8 mouse cellular contexts compared by ENCODE assay signal in the genomic region with DNA sequence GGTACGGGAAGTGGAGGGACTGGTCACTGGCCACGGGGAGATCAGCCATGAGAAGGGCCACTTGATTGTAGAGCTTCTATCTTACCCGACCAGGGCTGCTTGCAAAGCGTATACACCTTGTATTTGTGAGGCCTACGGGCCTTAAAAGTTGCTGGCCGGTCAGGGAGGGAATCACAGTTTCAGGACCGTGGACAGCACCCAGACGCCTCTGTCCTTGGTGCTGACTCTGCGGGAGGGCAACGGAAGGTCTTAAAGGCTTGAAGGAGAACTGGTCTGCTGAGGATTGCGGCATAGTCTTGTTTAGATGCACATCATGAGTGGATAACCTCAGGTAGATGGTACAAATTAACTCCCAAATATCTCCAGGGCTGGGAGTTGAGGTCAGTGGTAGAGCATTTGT. TPM values are rescaled to one million over a fixed set of nuclear protein-coding genes. Genes with fewer than 3 reads are reported as not detected.
DNase-seq lines count a peak whose midpoint lies in the region; ATAC-seq and TF ChIP-seq lines count a peak whose summit lies in the region.
"Had no signal": no experiment of that assay in that cellular context is flagged by ENCODE, and none has a peak within 500 bp of the region (broad histone marks: within the 10 kb centered on the region; RNA-seq: fewer than 3 reads in every experiment).

No protein-coding gene starts in this region.

- H3K27me3 ChIP-seq in midbrain, embryonic 11.5 days (ENCODE audit: control insufficient read depth, insufficient read depth, low read length): no peaks in the 10 kb centered on the region
- no peaks in the 10 kb centered on the region for H3K27me3 ChIP-seq in midbrain, embryonic 15.5 days (replicated peaks)
- H3K27me3 ChIP-seq in lung, embryonic 14.5 days (ENCODE audit: insufficient read depth, low read length): no peaks in the 10 kb centered on the region
- peaks cover 3% of the 10 kb centered on the region; the same call in 1 of the 2 replicates for H3K27me3 ChIP-seq in forebrain, embryonic 16.5 days (replicated peaks; ENCODE audit: control insufficient read depth, insufficient read depth, low read length)

- peak; percentile 99 for DNase-seq in midbrain, embryonic 11.5 days (ENCODE audit: low spot score, missing footprints)
- DNase-seq in adipocyte (ENCODE audit: low spot score): peak; percentile 70
- DNase-seq in lung, embryonic 14.5 days: peak; percentile 85
- DNase-seq in spleen, postnatal 4 days (ENCODE audit: low spot score in 2 of 2): peak; percentile 76 to 94

- H3K4me3 ChIP-seq in midbrain, embryonic 11.5 days (ENCODE audit: low read depth, low read length): no peak overlapping the region
- H3K4me3 ChIP-seq in midbrain, embryonic 15.5 days: no peak overlapping the region
- H3K4me3 ChIP-seq in lung, embryonic 14.5 days (ENCODE audit: low read depth, low read length): no peak overlapping the region
- no peak overlapping the region for H3K4me3 ChIP-seq in forebrain, embryonic 16.5 days (replicated peaks; ENCODE audit: low read length)
- H3K4me3 ChIP-seq: megakaryocyte, embryonic 14.5 days had no signal

- no peaks in the 10 kb centered on the region for H3K9me3 ChIP-seq in midbrain, embryonic 11.5 days (ENCODE audit: control insufficient read depth, low read length)
- H3K9me3 ChIP-seq in midbrain, embryonic 15.5 days: no peaks in the 10 kb centered on the region
- no peaks in the 10 kb centered on the region for H3K9me3 ChIP-seq in lung, embryonic 14.5 days (ENCODE audit: low read depth, low read length)
- no peaks in the 10 kb centered on the region for H3K9me3 ChIP-seq in forebrain, embryonic 16.5 days (ENCODE audit: control insufficient read depth, low read length)

- TF ChIP-seq CTCF in lung, embryonic 14.5 days (IDR thresholded peaks at IDR 0.05; ENCODE audit: low read depth): no peak

- no peaks in the 10 kb centered on the region for H3K36me3 ChIP-seq in midbrain, embryonic 11.5 days (ENCODE audit: control insufficient read depth, insufficient read depth, low read length)
- H3K36me3 ChIP-seq in midbrain, embryonic 15.5 days (replicated peaks): no peaks in the 10 kb centered on the region; the same call in 1 of the 2 replicates
- no peaks in the 10 kb centered on the region for H3K36me3 ChIP-seq in lung, embryonic 14.5 days (ENCODE audit: insufficient read depth)
- peaks cover 5% of the 10 kb centered on the region; the same call in 1 of the 2 replicates for H3K36me3 ChIP-seq in forebrain, embryonic 16.5 days (ENCODE audit: control insufficient read depth, insufficient read depth)

- no peak overlapping the region for H3K9ac ChIP-seq in midbrain, embryonic 11.5 days (ENCODE audit: low read length)
- H3K9ac ChIP-seq in midbrain, embryonic 15.5 days: no peak overlapping the region
- no peak overlapping the region for H3K9ac ChIP-seq in lung, embryonic 14.5 days
- H3K9ac ChIP-seq in forebrain, embryonic 16.5 days (replicated peaks; ENCODE audit: low read depth, low read length): no peak overlapping the region

- H3K4me2 ChIP-seq in midbrain, embryonic 11.5 days: no peak overlapping the region
- H3K4me2 ChIP-seq in midbrain, embryonic 15.5 days: no peak overlapping the region
- no peak overlapping the region for H3K4me2 ChIP-seq in lung, embryonic 14.5 days
- no peak overlapping the region for H3K4me2 ChIP-seq in forebrain, embryonic 16.5 days (ENCODE audit: low read length)

- no peak overlapping the region for H3K27ac ChIP-seq in midbrain, embryonic 11.5 days (ENCODE audit: low read depth, low read length)
- H3K27ac ChIP-seq in midbrain, embryonic 15.5 days: no peak overlapping the region
- no peak overlapping the region for H3K27ac ChIP-seq in lung, embryonic 14.5 days (ENCODE audit: low read depth)
- no peak overlapping the region for H3K27ac ChIP-seq in forebrain, embryonic 16.5 days (ENCODE audit: low read length)

- ATAC-seq in midbrain, embryonic 11.5 days (ENCODE audit: low FRiP score): no peak
- no peak for ATAC-seq in midbrain, embryonic 15.5 days (replicated peaks)
- ATAC-seq in erythroblast, adult 5-6 weeks (replicated peaks; ENCODE audit: low FRiP score, poor library complexity, severe bottlenecking): peak; percentile 42; the same call in 1 of the 2 replicates
- ATAC-seq in lung, embryonic 14.5 days (ENCODE audit: insufficient read depth): no peak
- ATAC-seq in forebrain, embryonic 16.5 days: no peak

- peaks cover 14% of the 10 kb centered on the region for H3K4me1 ChIP-seq in midbrain, embryonic 11.5 days (ENCODE audit: control insufficient read depth, insufficient read depth, low read length)
- peaks cover 27% of the 10 kb centered on the region for H3K4me1 ChIP-seq in midbrain, embryonic 15.5 days
- H3K4me1 ChIP-seq in lung, embryonic 14.5 days (ENCODE audit: insufficient read depth): no peaks in the 10 kb centered on the region
- H3K4me1 ChIP-seq in forebrain, embryonic 16.5 days (replicated peaks; ENCODE audit: control insufficient read depth, insufficient read depth, low read length): peaks cover 19% of the 10 kb centered on the region

- 21% methylated on average over 11 of the region's 11 CpGs for WGBS in midbrain, embryonic 11.5 days
- WGBS in midbrain, embryonic 15.5 days: 24% methylated on average over 11 of the region's 11 CpGs
- WGBS in lung, embryonic 14.5 days: 14% methylated on average over 11 of the region's 11 CpGs
- WGBS in forebrain, embryonic 16.5 days: 19% methylated on average over 11 of the region's 11 CpGs

RNA-seq across cellular contexts. Expression of a gene that starts 5.2 kb away (rescaled TPM):
- polyA plus RNA-seq in midbrain, embryonic 11.5 days (2014; fragmentation: Nextera tagmentation; extraction: Ambion mirVana): 20.3 and 22.3 TPM in 2 replicates
- polyA plus RNA-seq in midbrain, embryonic 15.5 days (2015; fragmentation: Nextera tagmentation; extraction: Ambion mirVana): 10.5 TPM in 2 replicates
- 0.58 and 1.5 TPM in 2 replicates for total RNA-seq in erythroblast, adult 5-6 weeks (2015; ENCODE audit: low replicate concordance)
- 3.8 and 6.6 TPM in 2 replicates for total RNA-seq in erythroblast, adult 5-6 weeks (2017; ENCODE audit: low replicate concordance)
- 10.2 and 12.2 TPM in 2 replicates for polyA plus RNA-seq in lung, embryonic 14.5 days (2014; fragmentation: Nextera tagmentation; extraction: Ambion mirVana)
- 9.0 and 12.5 TPM in 2 replicates for polyA plus RNA-seq in forebrain, embryonic 16.5 days (2015; fragmentation: Nextera tagmentation; extraction: Ambion mirVana)

RNA-seq across cellular contexts. Expression of a gene that starts 13.0 kb away (rescaled TPM):
- 3.4 and 5.2 TPM in 2 replicates for polyA plus RNA-seq in midbrain, embryonic 11.5 days (2014; fragmentation: Nextera tagmentation; extraction: Ambion mirVana)
- polyA plus RNA-seq in midbrain, embryonic 15.5 days (2015; fragmentation: Nextera tagmentation; extraction: Ambion mirVana): 1.6 and 1.9 TPM in 2 replicates
- 68.1 and 70.3 TPM in 2 replicates for total RNA-seq in erythroblast, adult 5-6 weeks (2015; ENCODE audit: low replicate concordance)
- total RNA-seq in erythroblast, adult 5-6 weeks (2017; ENCODE audit: low replicate concordance): 70.3 and 91.0 TPM in 2 replicates
- 5.3 and 6.4 TPM in 2 replicates for polyA plus RNA-seq in lung, embryonic 14.5 days (2014; fragmentation: Nextera tagmentation; extraction: Ambion mirVana)
- 1.6 and 1.8 TPM in 2 replicates for polyA plus RNA-seq in forebrain, embryonic 16.5 days (2015; fragmentation: Nextera tagmentation; extraction: Ambion mirVana)

RNA-seq across cellular contexts. Expression of a gene that starts 13.5 kb away (rescaled TPM):
- 19.1 and 22.2 TPM in 2 replicates for polyA plus RNA-seq in midbrain, embryonic 11.5 days (2014; fragmentation: Nextera tagmentation; extraction: Ambion mirVana)
- polyA plus RNA-seq in midbrain, embryonic 15.5 days (2015; fragmentation: Nextera tagmentation; extraction: Ambion mirVana): 116 and 120 TPM in 2 replicates
- total RNA-seq in erythroblast, adult 5-6 weeks (2015; ENCODE audit: low replicate concordance): 0.42 TPM in 1 of 2 replicates, not detected in the other
- not detected in 2 replicates for total RNA-seq in erythroblast, adult 5-6 weeks (2017; ENCODE audit: low replicate concordance)
- 7.7 and 10.2 TPM in 2 replicates for polyA plus RNA-seq in lung, embryonic 14.5 days (2014; fragmentation: Nextera tagmentation; extraction: Ambion mirVana)
- polyA plus RNA-seq in forebrain, embryonic 16.5 days (2015; fragmentation: Nextera tagmentation; extraction: Ambion mirVana): 74.1 and 89.9 TPM in 2 replicates

RNA-seq across cellular contexts. Expression of a gene that starts 23.0 kb away (rescaled TPM):
- polyA plus RNA-seq in midbrain, embryonic 11.5 days (2014; fragmentation: Nextera tagmentation; extraction: Ambion mirVana): 30.6 and 35.7 TPM in 2 replicates
- polyA plus RNA-seq in midbrain, embryonic 15.5 days (2015; fragmentation: Nextera tagmentation; extraction: Ambion mirVana): 49.3 and 52.4 TPM in 2 replicates
- 9.8 and 15.7 TPM in 2 replicates for total RNA-seq in erythroblast, adult 5-6 weeks (2015; ENCODE audit: low replicate concordance)
- total RNA-seq in erythroblast, adult 5-6 weeks (2017; ENCODE audit: low replicate concordance): 1.5 TPM in 2 replicates
- polyA plus RNA-seq in lung, embryonic 14.5 days (2014; fragmentation: Nextera tagmentation; extraction: Ambion mirVana): 39.5 and 40.1 TPM in 2 replicates
- polyA plus RNA-seq in forebrain, embryonic 16.5 days (2015; fragmentation: Nextera tagmentation; extraction: Ambion mirVana): 47.7 and 54.8 TPM in 2 replicates

RNA-seq across cellular contexts. Expression of a gene that starts 23.1 kb away (rescaled TPM):
- polyA plus RNA-seq in midbrain, embryonic 11.5 days (2014; fragmentation: Nextera tagmentation; extraction: Ambion mirVana): 2.4 and 3.4 TPM in 2 replicates
- 13.4 and 14.1 TPM in 2 replicates for polyA plus RNA-seq in midbrain, embryonic 15.5 days (2015; fragmentation: Nextera tagmentation; extraction: Ambion mirVana)
- not detected in 2 replicates for total RNA-seq in erythroblast, adult 5-6 weeks (2015; ENCODE audit: low replicate concordance)
- not detected in 2 replicates for total RNA-seq in erythroblast, adult 5-6 weeks (2017; ENCODE audit: low replicate concordance)
- polyA plus RNA-seq in lung, embryonic 14.5 days (2014; fragmentation: Nextera tagmentation; extraction: Ambion mirVana): 2.8 and 4.9 TPM in 2 replicates
- 5.4 and 11.9 TPM in 2 replicates for polyA plus RNA-seq in forebrain, embryonic 16.5 days (2015; fragmentation: Nextera tagmentation; extraction: Ambion mirVana)
